Mouse (Mus musculus): Measurements from ENCODE around the gene Clrn3.

Gene Clrn3

GRCm38 (mm10) chr7:135487423-135487822 lies 41.0 kb downstream of the Clrn3 start:
- no peak for DNase-seq (ENCODE audit: low spot score)

DNA sequence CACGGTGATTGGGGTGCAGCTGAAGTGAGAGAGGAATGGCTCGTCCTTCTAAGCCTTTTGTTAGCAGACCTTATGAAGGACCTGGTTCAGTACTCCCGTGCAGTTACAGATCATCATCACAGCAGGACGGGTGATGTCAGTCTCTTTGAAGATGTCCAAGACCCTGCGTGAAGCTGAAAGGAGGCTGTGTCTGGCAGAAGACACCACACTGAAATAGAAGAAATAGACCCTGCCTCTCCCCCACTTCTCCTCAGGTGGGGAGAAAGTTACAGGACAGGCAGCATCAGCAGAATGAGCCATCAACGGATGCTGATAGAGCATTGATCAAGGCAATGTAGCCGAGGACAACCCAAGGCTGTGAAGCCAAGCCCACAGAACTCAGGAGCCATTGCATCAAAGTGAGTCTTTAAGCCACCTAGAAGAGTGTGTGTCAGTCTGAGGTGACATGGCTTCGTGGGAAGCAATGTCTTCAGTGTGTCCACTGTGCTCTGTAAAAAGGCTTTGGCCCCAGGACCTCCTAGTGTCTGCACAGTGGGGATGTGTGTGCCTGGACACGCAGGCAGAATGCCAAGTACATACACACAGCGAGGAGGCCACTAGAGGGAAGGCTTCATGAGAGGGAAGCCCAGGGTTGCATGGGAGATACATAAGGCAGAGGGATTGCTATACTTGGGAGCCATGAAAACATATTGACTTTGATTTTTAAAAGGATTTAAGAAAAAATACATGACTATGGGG lies 41.6 kb downstream of the Clrn3 start:
- no peak for DNase-seq (ENCODE audit: low spot score)

DNA sequence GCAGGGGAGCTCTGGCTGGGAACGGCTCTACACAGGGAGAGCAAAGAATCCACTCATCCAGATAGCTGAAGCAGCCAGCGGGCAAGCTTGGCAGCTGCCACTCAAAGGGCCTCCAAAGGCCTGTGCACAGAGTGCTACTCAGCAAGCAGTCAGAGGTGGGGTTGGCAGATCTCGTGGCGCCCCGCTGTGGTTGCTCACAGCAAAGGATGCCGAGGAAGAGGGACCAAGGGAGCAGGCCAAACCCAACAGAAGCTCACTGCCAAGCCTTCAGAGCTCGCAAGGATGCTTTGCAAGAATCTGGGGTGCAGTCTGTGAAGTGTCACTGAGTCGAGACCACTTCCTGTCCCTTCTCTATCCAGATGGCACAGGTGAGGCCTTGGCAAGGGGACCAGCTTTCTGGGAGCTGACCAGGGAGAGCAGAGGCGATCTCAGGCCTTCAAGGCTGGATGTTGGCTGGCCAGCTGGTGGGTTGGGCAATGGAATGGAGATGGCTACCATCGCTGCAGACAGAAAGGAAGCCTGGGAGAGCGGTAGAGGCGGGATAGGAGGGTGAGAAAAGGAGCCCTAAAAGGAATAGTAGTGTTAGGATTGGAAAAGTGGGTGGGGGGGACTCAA lies 42.6 kb downstream of the Clrn3 start:
- no peak for DNase-seq (ENCODE audit: low spot score)

- DNase-seq (ENCODE audit: low spot score) = no peak
These were observed 43.2 kb downstream of the Clrn3 start for GRCm38 (mm10) chr7:135485116-135485795.

GRCm38 (mm10) chr7:135484341-135484740 lies 44.1 kb downstream of the Clrn3 start:
- DNase-seq (ENCODE audit: low spot score) = no peak

GRCm38 (mm10) chr7:135483751-135484150 lies 44.7 kb downstream of the Clrn3 start:
- no peak for DNase-seq (ENCODE audit: low spot score)

DNA sequence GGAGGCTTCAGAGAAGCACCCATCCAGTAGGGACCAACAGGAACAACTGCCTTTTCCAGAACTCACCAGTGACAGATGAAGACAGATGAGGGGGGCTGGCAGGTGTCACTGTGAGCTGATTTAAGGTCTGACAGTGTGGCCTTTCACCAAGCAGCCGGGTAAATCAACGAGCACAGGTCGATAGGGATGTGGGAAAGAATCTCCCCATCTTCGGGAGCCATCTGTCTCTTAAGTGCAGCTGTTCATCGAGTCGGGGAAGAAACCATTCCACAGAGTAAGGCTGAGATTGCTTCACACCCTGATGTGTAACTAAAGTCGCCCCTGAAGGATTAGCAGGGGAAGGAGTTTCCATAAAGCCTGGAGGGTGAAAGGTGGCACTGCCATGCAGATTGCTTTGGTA lies 47.3 kb downstream of the Clrn3 start:
- DNase-seq (ENCODE audit: low spot score) = no peak

- no peak for DNase-seq (ENCODE audit: low spot score)
These were observed 48.5 kb downstream of the Clrn3 start for GRCm38 (mm10) chr7:135479912-135480311.

- DNase-seq (ENCODE audit: low spot score) = no peak
These were observed 49.1 kb downstream of the Clrn3 start for GRCm38 (mm10) chr7:135479322-135479880.

- DNase-seq (ENCODE audit: low spot score) = no peak
These were observed 51.2 kb downstream of the Clrn3 start for GRCm38 (mm10) chr7:135477256-135477655.

GRCm38 (mm10) chr7:135475981-135476380 lies 52.5 kb downstream of the Clrn3 start:
- DNase-seq (ENCODE audit: low spot score) = no peak

- no peak for DNase-seq (ENCODE audit: low spot score)
These were observed 58.1 kb downstream of the Clrn3 start for GRCm38 (mm10) chr7:135470319-135470718.

DNA sequence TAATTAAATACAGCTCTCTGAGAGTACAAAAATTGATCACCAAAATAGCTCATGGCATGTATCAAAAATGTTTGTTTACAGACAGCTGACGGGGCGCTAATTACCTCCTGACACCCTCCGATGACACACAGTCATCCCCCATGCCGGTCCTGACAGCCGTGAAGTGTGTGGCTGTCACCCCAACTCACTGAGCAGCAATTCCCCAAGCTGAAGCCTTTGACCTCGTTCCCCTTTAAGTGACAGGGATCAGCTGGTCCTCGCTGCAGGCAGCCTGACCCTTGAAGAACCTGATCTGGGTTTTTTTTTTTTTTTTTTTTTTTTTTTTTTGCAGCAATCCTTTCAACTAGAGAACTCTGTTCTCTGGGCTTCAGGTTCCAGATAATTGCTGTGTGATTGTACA lies 59.8 kb downstream of the Clrn3 start:
- no peak for DNase-seq (ENCODE audit: low spot score)

DNA sequence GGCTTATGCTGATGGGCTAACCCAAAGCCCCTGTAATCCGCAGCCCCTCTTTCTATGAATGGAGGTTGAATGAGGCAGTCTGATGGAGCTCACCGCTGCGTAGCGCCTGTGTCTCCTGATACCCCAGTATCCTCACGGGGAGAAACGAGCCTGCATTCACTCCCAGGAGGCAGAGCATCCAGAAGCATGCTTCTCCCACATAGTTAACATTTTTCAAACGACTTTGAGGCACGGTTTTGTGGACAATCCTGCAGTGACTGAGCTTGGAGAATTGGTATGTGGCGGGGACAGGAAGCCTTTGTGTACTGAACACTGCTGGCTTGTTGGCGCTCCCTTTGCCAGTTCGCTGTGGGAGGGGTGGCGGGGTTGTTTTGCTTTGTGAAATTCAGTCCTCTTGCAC lies 63.2 kb downstream of the Clrn3 start:
- no peak for DNase-seq (ENCODE audit: low spot score)

DNA sequence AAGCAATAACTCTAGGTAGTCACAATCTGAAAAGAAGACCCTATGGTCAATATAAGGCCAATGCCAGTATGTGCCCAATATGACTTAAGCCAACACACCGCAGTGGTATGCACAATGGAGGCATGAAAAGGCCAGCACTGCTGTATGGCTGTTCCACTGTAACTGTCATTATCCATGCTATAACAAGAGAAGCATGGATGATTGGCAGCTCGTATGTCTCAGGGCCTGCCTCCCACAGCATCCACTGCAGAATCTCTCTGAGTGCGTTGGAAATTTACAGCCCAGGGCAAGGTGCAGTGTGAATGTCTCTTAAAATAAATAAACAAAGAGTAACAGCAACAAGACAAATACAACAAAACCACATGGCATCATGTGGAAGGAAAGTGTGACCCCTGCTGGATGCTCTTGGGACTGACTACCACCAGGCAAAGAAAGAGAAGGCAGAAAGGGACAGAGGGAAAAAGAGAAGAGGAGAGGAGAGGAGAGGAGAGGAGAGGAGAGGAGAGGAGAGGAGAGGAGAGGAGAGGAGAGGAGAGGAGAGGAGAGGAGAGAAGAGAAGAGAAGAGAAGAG lies 63.7 kb downstream of the Clrn3 start:
- DNase-seq (ENCODE audit: low spot score) = no peak

Data from testis, postnatal 14 days (tissue).